Mouse (Mus musculus) heart, adult 11 months (tissue): ENCODE measurements around the gene Gm12185.
A peak's percentile ranks its signal among the peaks of the same experiment; 100 is the strongest.
"Not testable (repeated sequence)": the region's sequence is repeated elsewhere in the genome, so short reads cannot be mapped to it uniquely, and the experiment has no call there.

Experiments
- DNase-seq: peaks from one replicate; pipeline ENCODE4 v3.0.0; 2022

Gm12185 gene

DNA sequence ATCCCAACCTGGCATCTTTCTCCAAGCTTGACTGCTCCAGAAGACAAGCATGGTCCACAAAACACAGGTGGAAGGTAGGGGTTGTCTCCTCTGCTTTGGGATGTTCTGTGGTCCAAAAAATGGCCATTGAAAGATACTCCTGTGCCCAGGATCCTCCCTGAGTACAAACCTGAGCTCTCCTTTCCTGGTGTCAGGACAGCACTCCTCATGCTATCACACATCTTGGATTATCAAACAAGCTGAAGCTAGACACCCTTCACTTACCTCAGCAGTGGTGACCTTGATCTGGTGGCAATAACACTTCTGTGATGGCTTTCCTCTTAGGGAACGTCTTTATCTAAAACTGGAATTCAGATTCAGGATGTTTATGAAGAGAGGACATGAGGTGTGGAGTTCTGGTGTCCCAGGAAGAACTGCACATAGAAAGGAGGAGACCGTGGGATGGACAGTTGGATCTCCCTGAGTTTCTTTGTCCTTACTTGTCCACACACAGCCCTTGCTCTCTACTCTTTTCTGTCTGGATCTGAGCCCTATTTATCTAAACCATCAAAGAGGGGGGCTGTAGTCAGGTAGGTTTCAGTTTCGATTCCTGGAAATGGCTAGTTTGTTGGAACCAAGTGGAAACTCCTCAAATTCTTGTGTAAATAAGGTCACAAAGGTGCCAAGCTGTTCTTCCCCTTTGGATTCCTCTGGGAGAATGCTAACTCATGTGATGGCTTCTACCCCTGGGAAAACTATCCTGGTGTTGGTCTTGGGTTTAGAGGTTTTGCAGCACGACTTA, at the start of gene Gm12185:
TSS of gene Gm12185 (minus strand) at position 487 of the 781 bp plus-strand sequence.
- peak; percentile 92 for DNase-seq

DNA sequence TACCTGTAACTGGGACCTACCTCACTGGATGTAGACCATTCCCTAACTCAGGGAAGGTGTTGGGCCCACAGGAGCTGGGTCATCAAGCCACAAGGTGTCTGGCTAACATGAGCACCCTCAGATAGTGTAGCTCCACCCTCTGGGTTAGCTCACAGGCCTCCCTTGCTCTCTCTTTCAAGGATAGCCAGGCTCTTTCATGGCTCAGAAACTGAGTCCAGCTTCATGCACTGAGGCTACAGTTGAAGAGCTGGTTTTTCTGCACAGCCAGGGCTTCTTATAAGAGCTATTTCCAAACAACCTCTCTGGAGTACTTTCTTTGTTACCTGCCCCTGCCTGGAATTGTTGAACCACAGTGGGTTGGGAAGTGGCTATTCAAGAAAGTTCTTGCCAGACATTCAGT, 20.0 kb upstream of the Gm12185 start:
- peak; percentile 2 for DNase-seq

DNA sequence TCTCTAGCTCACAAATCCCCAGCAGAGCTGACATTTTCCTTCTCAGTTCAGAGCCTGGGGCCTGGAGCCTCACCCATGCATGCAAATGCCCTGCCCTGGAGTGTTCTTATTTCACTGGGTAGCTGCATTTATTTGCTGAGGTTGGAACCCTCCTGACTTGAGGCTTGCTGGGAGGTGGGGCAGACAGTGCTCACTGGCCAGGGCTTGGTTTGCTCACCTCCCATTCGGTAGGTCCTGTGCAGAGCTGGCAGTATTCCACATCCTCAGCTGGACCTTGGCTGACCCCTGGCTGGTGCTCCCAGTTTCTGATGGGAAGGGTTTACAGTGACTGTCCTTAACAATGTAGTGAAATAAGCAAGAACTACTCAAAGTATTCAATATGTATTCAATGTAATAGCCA, 14.8 kb upstream of the Gm12185 start:
- DNase-seq, result peak; percentile 80

DNA sequence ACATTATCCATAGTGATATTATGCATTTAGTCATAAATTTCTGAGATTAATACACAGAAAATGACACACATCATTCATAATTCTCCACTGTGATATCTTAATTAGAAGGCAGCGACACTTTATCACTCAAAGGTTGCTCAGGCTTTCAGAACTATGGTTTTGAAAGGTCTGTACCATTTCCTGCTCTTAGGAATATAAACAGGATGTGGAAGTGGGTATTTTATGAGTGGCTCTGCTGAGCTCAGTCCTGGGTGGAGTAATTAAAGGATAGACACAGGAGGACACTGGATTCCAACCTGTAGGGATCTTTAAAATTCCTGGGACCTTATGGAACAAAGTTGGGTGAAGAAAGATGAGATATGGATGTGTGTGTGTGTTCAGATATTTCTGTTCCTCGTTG, 14.3 kb upstream of the Gm12185 start:
- DNase-seq, result peak; percentile 4

DNA sequence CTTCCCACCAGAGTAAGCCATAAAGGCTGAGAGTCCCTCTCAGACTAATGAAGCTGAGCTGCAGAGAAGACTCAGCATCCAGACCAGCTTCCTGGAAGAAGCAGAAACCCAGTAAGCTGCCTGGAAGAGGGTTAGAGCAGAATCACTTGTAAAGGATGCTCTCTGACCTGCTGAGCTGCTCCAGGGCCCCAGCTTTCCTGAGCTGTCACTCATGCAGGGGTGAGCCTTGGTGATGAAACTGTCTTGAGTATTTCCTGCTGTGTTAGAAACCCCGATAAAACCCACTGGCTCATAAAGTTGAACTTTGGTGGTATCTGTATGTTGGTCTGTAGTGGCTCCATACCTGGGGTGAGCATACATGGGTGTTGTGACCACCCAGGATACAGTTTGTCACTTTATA, 8.4 kb upstream of the Gm12185 start:
- peak; percentile 2 for DNase-seq

DNA sequence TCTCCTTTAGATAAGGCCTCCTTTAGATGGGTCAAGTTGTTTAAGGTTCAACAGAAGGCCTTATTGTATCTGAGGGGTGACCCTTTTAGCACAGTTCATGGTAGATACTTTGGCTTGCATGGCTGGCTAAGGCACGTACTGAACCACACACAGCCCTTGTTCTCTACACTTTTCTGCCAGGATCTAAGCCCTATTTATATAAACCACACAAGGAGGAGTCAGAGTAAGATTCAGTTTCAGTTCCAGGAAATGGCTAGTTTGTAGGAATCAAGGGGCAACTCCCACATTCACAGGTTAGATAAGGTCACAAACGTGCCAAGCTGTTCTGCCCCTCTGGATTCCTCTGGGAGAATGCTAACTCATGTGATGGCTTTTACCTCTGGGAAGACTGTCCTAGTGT, 2.0 kb upstream of the Gm12185 start, which contains the start of gene Tgtp1:
TSS of gene Tgtp1 (minus strand) at position 155 of the 400 bp plus-strand sequence.
- DNase-seq, result peak; percentile 87

DNA sequence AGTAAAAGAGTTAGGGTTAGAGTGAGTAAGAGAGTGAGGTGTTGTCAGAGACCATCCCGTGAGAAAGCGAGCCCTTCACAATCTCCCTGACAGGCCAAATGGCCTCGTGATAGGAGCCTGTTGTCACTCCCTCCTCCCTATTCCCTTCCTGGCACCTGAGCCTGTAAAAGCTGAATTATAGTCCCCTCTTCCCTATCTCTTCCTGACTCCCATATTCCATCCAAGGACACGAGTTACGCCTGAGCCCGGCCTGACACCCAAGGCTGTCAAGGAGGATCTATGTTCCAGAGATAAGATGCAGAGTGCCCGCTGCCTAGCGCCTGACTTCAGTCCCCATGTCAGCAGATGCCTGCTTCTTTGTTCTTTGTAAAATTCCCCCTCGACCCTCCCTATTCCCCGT, 1.3 kb upstream of the Gm12185 start:
- peak; percentile 87 for DNase-seq

DNA sequence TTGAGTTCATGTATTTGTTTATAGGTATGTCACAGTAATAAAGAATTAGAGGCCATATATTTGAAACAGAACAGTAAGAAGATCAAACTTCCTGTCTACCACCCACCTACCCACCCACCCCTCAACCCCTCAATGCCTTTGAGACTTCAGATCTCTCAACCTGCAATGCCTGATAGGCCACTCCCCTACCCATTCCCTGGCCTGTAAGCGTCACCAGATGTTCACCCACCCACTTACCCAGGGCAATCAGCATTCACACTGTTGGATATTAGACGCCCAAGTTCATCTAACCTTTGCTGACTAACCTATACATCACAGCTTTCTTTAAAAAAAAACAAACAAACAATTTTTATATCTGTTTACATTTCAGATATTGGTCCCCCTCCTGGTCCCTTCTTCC, 2.0 kb downstream of the Gm12185 start:
- DNase-seq, result peak; percentile 5

DNA sequence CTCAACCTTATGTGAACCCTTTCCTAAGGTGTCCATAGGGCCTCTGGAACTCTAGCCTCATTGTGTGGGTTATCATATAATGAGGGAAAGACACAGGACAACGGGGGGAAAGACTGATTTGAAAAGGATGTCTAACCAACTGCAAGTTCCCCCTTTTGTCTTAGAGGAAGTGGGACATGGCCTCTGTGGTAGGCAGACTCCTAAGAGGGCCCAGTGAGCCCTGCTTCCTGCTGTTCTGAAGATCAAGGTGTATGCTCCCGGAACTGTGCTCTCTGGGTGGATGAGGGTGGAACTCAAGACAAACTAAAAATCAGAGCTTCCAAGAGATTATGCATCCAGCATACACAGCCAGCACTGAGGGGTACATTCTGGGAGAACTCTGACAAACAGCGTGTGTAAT, 3.8 kb downstream of the Gm12185 start:
- DNase-seq, result peak; percentile 24

DNA sequence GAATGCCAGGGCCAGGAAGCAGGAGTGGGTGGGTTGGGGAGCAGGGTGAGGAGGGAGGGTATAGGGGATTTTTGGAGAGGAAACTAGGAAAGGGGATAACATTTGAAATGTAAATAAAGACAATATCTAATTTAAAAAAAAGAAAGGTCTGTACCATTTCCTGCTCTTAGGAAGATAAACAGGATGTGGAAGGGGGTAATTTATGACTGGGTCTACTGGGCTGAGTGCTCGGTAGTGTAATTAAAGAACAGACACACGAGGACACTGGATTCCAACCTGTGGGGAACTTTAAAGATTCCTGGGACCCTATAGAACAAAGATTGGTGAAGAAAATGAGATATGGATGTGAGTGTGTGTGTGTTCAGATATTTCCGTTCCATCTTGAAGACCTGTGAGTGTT, 9.2 kb downstream of the Gm12185 start:
- DNase-seq, result not testable (repeated sequence)

DNA sequence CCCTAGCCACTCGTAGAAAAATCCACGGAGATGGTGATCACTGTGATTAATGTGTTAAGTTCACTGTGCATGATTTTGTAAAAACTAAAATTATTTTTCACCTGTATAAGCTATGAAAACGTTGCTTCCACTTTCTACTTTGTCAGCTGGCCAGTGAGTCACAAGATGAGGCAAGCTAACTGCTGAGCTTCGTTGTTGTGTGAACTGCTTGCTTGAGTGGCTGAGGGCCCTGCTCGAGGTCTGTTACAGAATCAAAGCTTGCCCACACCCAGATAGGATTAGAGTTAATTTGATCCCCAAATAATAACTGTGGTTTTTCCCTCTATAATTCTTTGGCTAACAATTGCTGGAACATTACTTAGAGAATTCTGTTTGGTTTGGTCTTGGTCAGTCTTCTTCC, 12.0 kb downstream of the Gm12185 start:
- not testable (repeated sequence) for DNase-seq

DNA sequence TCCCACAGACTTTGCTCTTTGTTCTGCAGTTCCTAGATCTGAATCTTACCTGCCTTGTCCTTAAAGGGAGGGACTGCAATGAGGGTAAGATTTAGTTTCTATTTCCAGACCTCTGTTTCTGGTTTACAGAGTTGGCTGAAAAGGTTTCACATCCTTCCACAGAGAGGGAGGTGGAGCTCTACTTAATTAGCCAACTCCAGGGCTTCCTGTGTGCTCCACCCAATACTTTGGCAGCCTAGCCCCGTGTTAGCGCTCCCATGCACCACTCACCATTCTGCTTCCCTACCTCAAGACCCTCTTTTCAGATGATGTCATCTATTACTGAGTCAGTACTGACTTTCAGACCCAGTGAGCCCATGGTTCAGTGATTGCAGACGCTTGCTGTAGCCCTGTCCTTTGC, 12.8 kb downstream of the Gm12185 start, which contains the start of gene 9930111J21Rik1:
TSS of gene 9930111J21Rik1 (minus strand) at position 148 of the 400 bp plus-strand sequence.
- not testable (repeated sequence) for DNase-seq

DNA sequence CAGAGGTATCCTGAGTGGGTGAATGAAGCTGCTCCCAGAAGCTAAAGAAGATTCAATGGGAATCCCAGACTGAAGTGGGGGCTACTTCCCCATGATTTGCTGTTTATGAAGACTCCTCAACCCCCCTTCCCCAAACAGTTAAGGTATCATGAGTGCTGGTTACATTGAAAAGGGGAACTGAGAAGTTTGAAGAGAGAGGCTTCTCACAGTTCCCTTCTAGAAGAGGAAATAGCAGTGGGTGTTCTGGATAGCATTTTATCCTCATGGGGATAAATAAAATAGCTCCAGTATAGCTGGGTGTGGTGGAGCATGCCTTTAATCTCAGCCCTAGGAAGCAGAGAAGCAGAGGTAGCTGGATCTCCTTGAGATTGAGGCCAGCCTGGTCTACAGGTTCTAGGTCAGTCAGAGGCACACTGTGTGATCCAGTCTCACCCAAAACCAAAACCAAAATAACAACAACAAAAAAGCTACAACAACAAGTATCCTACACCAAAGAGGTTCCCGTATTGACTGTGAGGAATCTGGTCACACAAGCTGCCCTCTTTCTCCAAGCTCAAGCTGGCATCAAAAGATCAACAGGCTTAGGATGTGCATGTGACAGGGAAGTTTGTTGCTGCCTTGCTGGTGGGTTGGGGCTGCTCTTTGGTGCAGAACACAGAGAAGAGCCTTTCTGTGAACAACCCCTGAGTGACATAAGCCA, 13.6 kb downstream of the Gm12185 start, which contains the start of gene Olfr56:
TSS of gene Olfr56 (plus strand) at position 650 of the 700 bp plus-strand sequence.
- not testable (repeated sequence) for DNase-seq

DNA sequence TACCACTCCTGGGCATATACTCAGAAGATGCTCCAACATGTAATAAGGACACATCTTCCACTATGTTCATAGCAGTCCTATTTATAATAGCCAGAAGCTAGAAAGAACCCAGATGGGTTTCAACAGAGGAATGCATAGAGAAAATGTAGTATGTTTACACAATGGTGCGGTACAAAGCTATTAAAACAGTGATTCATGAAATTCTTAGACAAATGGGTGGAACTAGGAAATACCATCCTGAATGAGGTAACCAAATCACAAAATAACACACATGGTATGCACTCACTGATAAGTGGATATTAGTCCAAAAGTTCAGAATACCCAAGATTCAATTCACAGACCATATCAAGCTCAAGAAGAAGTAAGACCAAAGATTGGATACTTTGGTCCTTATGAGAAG, 17.3 kb downstream of the Gm12185 start:
- not testable (repeated sequence) for DNase-seq

DNA sequence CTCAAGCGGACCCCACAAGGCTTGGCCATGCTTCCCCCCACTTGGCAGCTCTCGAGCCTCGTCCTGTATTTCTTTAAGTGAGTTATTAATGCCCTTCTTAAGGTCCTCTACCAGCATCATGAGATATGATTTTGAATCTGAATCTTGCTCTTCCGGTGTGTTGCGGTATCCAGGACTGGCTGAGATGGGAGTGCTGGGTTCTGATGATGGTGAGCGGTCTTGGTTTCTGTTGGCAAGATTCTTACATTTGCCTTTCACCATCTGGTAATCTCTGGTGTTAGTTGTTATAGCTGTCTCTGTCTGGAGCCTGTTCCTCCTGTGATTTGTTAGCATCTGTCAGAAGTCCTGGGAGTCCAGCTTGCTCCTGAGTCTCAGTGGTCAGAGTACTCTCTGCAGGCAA, 45.9 kb downstream of the Gm12185 start, which contains the start of gene Psme2b:
TSS of gene Psme2b (minus strand) at position 101 of the 400 bp plus-strand sequence.
- not testable (repeated sequence) for DNase-seq

DNA sequence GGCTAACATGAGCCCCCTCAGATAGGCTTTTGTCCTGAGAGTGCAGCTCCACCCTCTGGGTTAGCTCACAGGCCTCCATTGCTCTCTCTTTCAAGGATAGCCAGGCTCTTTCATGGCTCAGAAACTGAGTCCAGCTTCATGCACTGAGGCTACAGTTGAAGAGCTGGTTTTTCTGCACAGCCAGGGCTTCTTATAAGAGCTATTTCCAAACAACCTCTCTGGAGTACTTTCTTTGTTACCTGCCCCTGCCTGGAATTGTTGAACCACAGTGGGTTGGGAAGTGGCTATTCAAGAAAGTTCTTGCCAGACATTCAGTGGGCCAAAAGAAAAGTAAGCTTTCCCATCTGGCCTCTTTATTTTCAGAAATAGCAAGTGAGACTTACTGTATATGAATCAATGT, 52.7 kb downstream of the Gm12185 start:
- not testable (repeated sequence) for DNase-seq

DNA sequence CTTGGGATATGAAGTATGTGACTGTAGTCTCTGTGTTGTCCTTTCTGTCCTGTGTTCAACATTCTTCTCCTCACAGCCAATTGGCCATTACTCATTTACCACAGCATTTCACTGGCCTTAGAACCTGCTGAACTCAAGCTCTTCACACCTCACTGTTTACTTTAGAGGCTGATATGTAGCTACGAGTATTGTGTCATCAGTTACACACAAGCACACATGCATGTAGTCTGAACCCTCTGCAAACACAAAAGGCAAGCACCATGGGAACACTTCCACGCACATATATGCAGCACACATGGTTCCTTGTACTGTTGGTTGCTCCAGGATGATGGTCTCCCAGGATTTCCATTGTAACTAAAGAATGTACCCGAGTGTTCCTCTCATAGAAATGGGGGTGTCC, 56.7 kb downstream of the Gm12185 start:
- not testable (repeated sequence) for DNase-seq

DNA sequence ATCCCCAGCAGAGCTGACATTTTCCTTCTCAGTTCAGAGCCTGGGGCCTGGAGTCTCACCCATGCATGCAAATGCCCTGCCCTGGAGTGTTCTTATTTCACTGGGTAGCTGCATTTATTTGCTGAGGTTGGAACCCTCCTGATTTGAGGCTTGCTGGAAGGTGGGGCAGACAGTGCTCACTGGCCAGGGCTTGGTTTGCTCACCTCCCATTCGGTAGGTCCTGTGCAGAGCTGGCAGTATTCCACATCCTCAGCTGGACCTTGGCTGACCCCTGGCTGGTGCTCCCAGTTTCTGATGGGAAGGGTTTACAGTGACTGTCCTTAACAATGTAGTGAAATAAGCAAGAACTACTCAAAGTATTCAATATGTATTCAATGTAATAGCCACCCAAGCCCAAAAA, 58.1 kb downstream of the Gm12185 start:
- not testable (repeated sequence) for DNase-seq

DNA sequence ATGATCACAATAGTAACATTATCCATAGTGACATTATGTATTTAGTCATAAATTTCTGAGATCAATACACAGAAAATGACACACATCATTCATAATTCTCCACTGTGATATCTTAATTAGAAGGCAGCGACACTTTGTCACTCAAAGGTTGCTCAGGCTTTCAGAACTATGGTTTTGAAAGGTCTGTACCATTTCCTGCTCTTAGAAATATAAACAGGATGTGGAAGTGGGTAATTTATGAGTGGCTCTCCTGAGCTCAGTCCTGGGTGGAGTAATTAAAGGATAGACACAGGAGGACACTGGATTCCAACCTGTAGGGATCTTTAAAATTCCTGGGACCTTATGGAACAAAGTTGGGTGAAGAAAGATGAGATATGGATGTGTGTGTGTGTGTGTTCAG, 58.6 kb downstream of the Gm12185 start:
- DNase-seq, result not testable (repeated sequence)

DNA sequence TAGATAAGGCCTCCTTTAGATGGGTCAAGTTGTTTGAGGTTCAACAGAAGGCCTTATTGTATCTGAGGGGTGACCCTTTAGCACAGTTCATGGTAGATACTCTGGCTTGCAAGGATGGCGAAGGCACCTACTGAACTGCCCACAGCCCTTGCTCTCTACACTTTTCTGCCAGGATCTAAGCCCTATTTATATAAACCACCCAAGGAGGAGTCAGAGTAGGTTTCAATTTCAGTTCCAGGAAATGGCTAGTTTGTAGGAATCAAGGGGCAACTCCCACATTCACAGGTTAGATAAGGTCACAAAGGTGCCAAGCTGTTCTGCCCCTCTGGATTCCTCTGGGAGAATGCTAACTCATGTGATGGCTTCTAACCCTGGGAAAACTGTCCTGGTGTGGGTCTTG, 64.0 kb downstream of the Gm12185 start:
- DNase-seq, result not testable (repeated sequence)

DNA sequence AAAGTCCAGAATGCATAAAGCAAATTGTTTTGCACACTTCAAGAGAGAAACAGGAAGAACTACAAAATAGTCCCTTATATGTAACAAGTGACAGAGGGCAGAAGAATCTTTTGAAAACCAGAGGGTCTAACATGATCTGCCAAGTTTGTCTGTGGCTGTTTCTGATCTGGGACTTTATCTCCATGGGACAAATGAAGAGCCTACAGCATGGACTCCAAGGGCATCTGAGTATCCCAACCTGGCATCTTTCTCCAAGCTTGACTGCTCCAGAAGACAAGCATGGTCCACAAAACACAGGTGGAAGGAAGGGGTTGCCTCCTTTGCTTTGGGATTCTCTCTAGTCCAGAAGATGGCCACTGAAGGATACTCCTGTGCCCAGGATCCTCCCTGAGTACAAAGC, 65.6 kb downstream of the Gm12185 start:
- not testable (repeated sequence) for DNase-seq

DNA sequence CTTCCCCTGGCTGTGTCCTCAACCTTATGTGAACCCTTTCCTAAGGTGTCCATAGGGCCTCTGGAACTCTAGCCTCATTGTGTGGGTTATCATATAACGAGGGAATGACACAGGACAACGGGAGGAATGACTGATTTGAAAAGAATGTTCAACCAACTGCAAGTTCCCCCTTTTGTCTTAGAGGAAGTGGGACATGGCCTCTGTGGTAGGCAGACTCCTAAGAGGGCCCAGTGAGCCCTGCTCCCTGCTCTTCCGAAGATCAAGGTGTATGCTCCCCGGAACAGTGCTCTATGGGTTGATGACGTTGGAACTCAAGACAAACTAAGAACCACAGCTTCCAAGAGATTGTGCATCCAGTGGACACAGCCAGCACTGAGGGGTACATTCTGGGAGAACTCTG, 68.2 kb downstream of the Gm12185 start:
- not testable (repeated sequence) for DNase-seq

DNA sequence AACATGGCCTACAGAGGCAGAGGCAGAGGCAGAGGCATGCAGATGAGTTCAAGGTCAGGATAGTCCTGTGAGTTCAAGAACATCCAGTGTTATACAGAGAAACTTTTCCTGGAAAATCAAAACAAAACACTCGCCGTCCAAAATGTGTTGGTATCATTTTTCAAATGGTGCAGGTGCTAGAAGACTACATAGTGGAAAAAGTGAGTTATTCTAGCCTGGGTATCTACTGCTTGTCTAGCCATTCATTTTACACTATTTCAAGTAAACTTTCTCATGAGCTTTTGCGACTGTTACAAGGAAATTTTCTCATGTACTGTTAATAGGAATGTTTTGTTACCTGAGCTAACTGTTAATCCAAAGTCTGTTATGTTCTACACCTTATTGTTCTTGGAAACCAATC, 73.6 kb downstream of the Gm12185 start:
- DNase-seq, result no peak

DNA sequence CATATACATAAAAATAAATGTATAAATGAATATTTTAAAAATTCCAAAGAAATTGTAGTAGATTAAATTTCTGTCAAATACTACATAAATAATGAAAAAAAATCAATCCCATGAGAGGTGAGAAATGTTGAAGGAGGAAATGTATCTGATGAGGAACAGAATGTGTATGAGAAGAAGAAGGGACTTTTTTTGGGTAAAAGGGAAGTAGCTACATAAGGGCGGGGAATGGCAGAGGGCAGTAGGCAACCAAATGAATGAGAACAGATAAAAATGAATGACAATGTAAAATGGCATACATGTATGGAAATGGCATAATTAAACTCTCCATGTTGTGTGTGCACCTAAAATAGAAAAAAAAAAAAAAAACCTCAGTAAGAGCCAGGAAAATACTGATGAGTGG, 78.4 kb downstream of the Gm12185 start:
- DNase-seq, result no peak
